Comparison of ENCODE assay signal across 12 mouse cellular contexts in genomic region chr5:134214021-134214806, GRCm38 (mm10). TPM values are rescaled to one million over a fixed set of nuclear protein-coding genes. Genes with fewer than 3 reads are reported as not detected.
DNase-seq lines count a peak whose midpoint lies in the region; ATAC-seq and TF ChIP-seq lines count a peak whose summit lies in the region.
"Had no signal": no experiment of that assay in that cellular context is flagged by ENCODE, and none has a peak within 500 bp of the region (broad histone marks: within the 10 kb centered on the region; RNA-seq: fewer than 3 reads in every experiment).

No protein-coding gene starts in this region.

- H3K9me3 ChIP-seq in stomach, postnatal 0 days (ENCODE audit: control insufficient read depth, low read length), result no peaks in the 10 kb centered on the region
- H3K9me3 ChIP-seq: lung, embryonic 15.5 days had no signal

- no peak for TF ChIP-seq CTCF in spleen, adult 2 months (IDR thresholded peaks at IDR 0.05; ENCODE audit: extremely low read depth, insufficient read depth, insufficient read length, insufficient replicate concordance)
- TF ChIP-seq CTCF in stomach, postnatal 0 days (IDR thresholded peaks at IDR 0.05; ENCODE audit: low read depth), result no peak

- no peak for TF ChIP-seq POLR2A in spleen, adult 2 months (IDR thresholded peaks at IDR 0.05; ENCODE audit: low read depth, low read length)

- TF ChIP-seq EP300 in stomach, postnatal 0 days (optimal IDR thresholded peaks at IDR 0.05), result no peak

- H3K4me2 ChIP-seq in stomach, postnatal 0 days (replicated peaks; ENCODE audit: low read depth), result no peak overlapping the region
- H3K4me2 ChIP-seq: lung, embryonic 15.5 days had no signal

- H3K4me3 ChIP-seq in spleen, adult 2 months (ENCODE audit: extremely low read depth, insufficient read depth, insufficient read length), result no peak overlapping the region
- H3K4me3 ChIP-seq in stomach, postnatal 0 days (ENCODE audit: low read depth, low read length), result no peak overlapping the region
- H3K4me3 ChIP-seq: lung, embryonic 15.5 days had no signal

- no peaks in the 10 kb centered on the region for H3K27me3 ChIP-seq in spleen, adult 2 months (ENCODE audit: control insufficient read depth, insufficient read depth, low read length)
- no peaks in the 10 kb centered on the region for H3K27me3 ChIP-seq in stomach, postnatal 0 days (ENCODE audit: control insufficient read depth, insufficient read depth, low read length)
- H3K27me3 ChIP-seq: lung, embryonic 15.5 days had no signal

- H3K36me3 ChIP-seq in spleen, adult 2 months (ENCODE audit: control insufficient read depth, insufficient read depth, low read length), result no peaks in the 10 kb centered on the region
- H3K36me3 ChIP-seq in stomach, postnatal 0 days (ENCODE audit: control insufficient read depth, insufficient read depth, low read length), result no peaks in the 10 kb centered on the region

- DNase-seq in kidney, postnatal 14 days, result peak; percentile 44
- no peak for DNase-seq in kidney, adult 9 months
- no peak for DNase-seq in spleen, adult 2 months (ENCODE audit: low read depth in 1 of 2, low spot score in 2 of 2)
- no peak for DNase-seq in spleen, postnatal 14 days (ENCODE audit: low spot score in 2 of 2)
- no peak for DNase-seq in stomach, postnatal 0 days (ENCODE audit: low spot score)
- DNase-seq: gastrocnemius, postnatal 36 days; heart, postnatal 14 days; right cerebral cortex, adult 18-20 months had no signal

- no peak overlapping the region; the same call in 1 of the 2 replicates for H3K9ac ChIP-seq in stomach, postnatal 0 days (ENCODE audit: low read length)
- H3K9ac ChIP-seq: lung, embryonic 15.5 days had no signal

- ATAC-seq in common myeloid progenitor, adult 5-6 weeks (replicated peaks; ENCODE audit: low read depth, poor library complexity, severe bottlenecking), result peak; percentile 91
- peak; percentile 79 for ATAC-seq in monocyte, adult 5-6 weeks (replicated peaks; ENCODE audit: insufficient number of reproducible peaks, low FRiP score, low TSS enrichment, poor library complexity, severe bottlenecking)
- no peak for ATAC-seq in stomach, postnatal 0 days (ENCODE audit: low FRiP score, low TSS enrichment)
- ATAC-seq in frontal cortex, adult (ENCODE audit: low TSS enrichment), result no peak

- 23% methylated on average over 12 of the region's 12 CpGs for WGBS in spleen, adult 2 months
- 58% methylated on average over 12 of the region's 12 CpGs for WGBS in stomach, postnatal 0 days

- H3K27ac ChIP-seq in spleen, adult 2 months (ENCODE audit: insufficient read depth, low read length), result peak overlapping the region; percentile 49
- no peak overlapping the region for H3K27ac ChIP-seq in stomach, postnatal 0 days (replicated peaks)
- H3K27ac ChIP-seq: lung, embryonic 15.5 days had no signal

- peaks cover 12% of the 10 kb centered on the region; the same call in 1 of the 2 replicates for H3K4me1 ChIP-seq in spleen, adult 2 months (ENCODE audit: control insufficient read depth, insufficient read depth, insufficient read length)
- no peaks in the 10 kb centered on the region for H3K4me1 ChIP-seq in stomach, postnatal 0 days (replicated peaks; ENCODE audit: control insufficient read depth, insufficient read depth)

RNA-seq across cellular contexts. Expression of gene Ncf1, which starts 15.2 kb away (rescaled TPM):
- 103 and 151 TPM in 2 replicates for polyA plus RNA-seq in spleen, adult 2 months (2012; rRNA removed)
- total RNA-seq in common myeloid progenitor, adult 5-6 weeks (2017), result 52.0 and 54.0 TPM in 2 replicates
- 101 to 207 TPM (median 172 TPM) in 3 replicates for total RNA-seq in monocyte, adult 5-6 weeks (2017)
- 2.2 and 2.4 TPM in 2 replicates for polyA plus RNA-seq in stomach, postnatal 0 days (2015; fragmentation: Nextera tagmentation; extraction: Ambion mirVana)

RNA-seq across cellular contexts. Expression of gene Gtf2ird2, which starts 30.4 kb away (rescaled TPM):
- polyA plus RNA-seq in spleen, adult 2 months (2012; rRNA removed), result 6.4 and 7.7 TPM in 2 replicates
- total RNA-seq in common myeloid progenitor, adult 5-6 weeks (2017), result 5.4 and 7.4 TPM in 2 replicates
- 6.5 to 10.0 TPM (median 8.9 TPM) in 3 replicates for total RNA-seq in monocyte, adult 5-6 weeks (2017)
- 3.2 and 3.7 TPM in 2 replicates for polyA plus RNA-seq in stomach, postnatal 0 days (2015; fragmentation: Nextera tagmentation; extraction: Ambion mirVana)

RNA-seq across cellular contexts. Expression of gene Rcc1l, which starts 37.6 kb away (rescaled TPM):
- 10.7 and 12.0 TPM in 2 replicates for polyA plus RNA-seq in spleen, adult 2 months (2012; rRNA removed)
- 10.0 and 14.2 TPM in 2 replicates for total RNA-seq in common myeloid progenitor, adult 5-6 weeks (2017)
- total RNA-seq in monocyte, adult 5-6 weeks (2017), result 2.5 to 6.9 TPM (median 6.3 TPM) in 3 replicates
- 17.6 and 18.0 TPM in 2 replicates for polyA plus RNA-seq in stomach, postnatal 0 days (2015; fragmentation: Nextera tagmentation; extraction: Ambion mirVana)

Comparison
In these comparisons a context has a peak if more than half of its experiments do, and no peak if none do; other contexts are left out.
1. ATAC-seq: peak in common myeloid progenitor, adult 5-6 weeks (single experiment) and monocyte, adult 5-6 weeks (single experiment); none in stomach, postnatal 0 days (single experiment) and frontal cortex, adult (single experiment).